Mouse (Mus musculus) E14TG2a.4 (cell line): ENCODE data around the gene Gsg1l.

ENCODE experiments used
- CTCF ChIP-seq: conservative IDR thresholded peaks from 2 replicates; pipeline ENCODE4 v1.5.1; 2014; ENCODE audit warnings: low read length
- POU5F1 ChIP-seq: IDR thresholded peaks from 2 replicates; pipeline ENCODE4 v1.6.1; 2014; ENCODE audit warnings: low read length, borderline replicate concordance

- TF ChIP-seq CTCF (no peak), POU5F1 (no peak)
These were observed 82.3 kb downstream of the Gsg1l start for GRCm38 (mm10) chr7:125999921-126000320.
